Mouse (Mus musculus) lung, adult 2 months (tissue): ENCODE data around the gene Agxt.

Experiments used
- CTCF ChIP-seq: fragments of 200-500 bp; IDR thresholded peaks from 2 replicates; pipeline ENCODE4 v1.5.1; 2011; ENCODE audit warnings: mild to moderate bottlenecking, low read length, control low read depth; ENCODE audit not compliant: insufficient read depth
- POLR2A ChIP-seq: fragments of 200-500 bp; IDR thresholded peaks from 2 replicates; pipeline ENCODE4 v1.6.1; 2011; ENCODE audit warnings: low read depth, mild to moderate bottlenecking, control low read depth, low read length, borderline replicate concordance; ENCODE audit errors: extremely low read depth

DNA sequence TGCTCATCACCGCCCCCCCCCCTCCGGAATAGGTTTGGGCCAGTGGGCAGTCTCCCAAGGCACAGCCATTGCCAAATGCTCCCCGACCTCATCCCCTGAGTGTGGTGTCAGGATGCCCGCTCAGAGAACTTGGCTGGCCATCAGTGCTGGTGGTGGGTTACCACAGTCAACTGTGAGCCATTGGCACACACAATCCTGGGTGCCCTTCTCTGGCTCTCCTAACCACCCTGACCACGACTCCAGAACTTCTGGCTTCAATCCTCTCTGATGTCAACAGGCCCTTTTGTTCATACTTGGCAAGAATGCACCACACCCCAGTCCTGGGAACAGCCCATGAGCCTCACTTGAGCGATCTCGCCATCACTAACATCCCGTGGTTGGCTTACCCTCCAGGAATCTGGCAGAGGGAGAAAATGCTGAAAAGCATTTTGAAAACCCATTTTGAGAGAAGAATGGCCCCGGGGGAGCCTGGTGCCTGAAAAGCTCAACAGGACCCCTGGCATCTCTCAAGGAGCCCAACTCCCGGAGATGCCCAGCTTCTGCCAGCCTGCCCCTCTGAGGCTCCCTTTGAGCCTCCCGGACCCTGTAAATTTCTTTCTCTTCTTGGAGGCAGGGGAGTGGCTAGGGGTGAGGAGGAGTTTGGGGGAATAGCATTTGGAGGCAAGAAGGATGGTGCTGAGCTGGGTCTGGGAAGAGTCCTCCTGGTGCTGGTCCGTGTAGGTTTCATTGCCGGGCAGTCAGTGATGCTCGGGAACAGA lies 49.2 kb downstream of the Agxt start:
- TF ChIP-seq CTCF (no peak), POLR2A (no peak)
